Mouse (Mus musculus) adipocyte (in vitro differentiated cells): Measurements from ENCODE around the gene Camta1.

Source experiments
- DNase-seq: peaks from one replicate; pipeline ENCODE4 v3.0.0-alpha.2; 2016; ENCODE audit warnings: low spot score

The Camta1 gene

GRCm38 (mm10) chr4:151256622-151257021 lies 605.1 kb downstream of the Camta1 start:
- no peak for DNase-seq

- DNase-seq: no peak
Measured at GRCm38 (mm10) chr4:151250824-151251223, 610.9 kb downstream of the Camta1 start.

GRCm38 (mm10) chr4:151245068-151245797 lies 616.4 kb downstream of the Camta1 start:
- DNase-seq: peak; percentile 12

- no peak for DNase-seq
Measured at GRCm38 (mm10) chr4:151243445-151243844, 618.2 kb downstream of the Camta1 start.

- DNase-seq: no peak
Measured at GRCm38 (mm10) chr4:151242751-151243150, 618.9 kb downstream of the Camta1 start.

GRCm38 (mm10) chr4:151240465-151240864 lies 621.2 kb downstream of the Camta1 start:
- no peak for DNase-seq

GRCm38 (mm10) chr4:151238970-151239684 lies 622.5 kb downstream of the Camta1 start:
- DNase-seq: no peak

- DNase-seq: no peak
Measured at GRCm38 (mm10) chr4:151237501-151237900, 624.2 kb downstream of the Camta1 start.

- no peak for DNase-seq
Measured at GRCm38 (mm10) chr4:151234981-151235380, 626.7 kb downstream of the Camta1 start.

GRCm38 (mm10) chr4:151232028-151232427 lies 629.6 kb downstream of the Camta1 start:
- no peak for DNase-seq

GRCm38 (mm10) chr4:151229073-151229472 lies 632.6 kb downstream of the Camta1 start:
- DNase-seq: no peak

- no peak for DNase-seq
Measured at GRCm38 (mm10) chr4:151226496-151226895, 635.2 kb downstream of the Camta1 start.

- DNase-seq: no peak
Measured at GRCm38 (mm10) chr4:151224017-151224416, 637.7 kb downstream of the Camta1 start.

- DNase-seq: no peak
Measured at GRCm38 (mm10) chr4:151223263-151223996, 638.2 kb downstream of the Camta1 start.

GRCm38 (mm10) chr4:151222635-151223034 lies 639.0 kb downstream of the Camta1 start:
- no peak for DNase-seq

- DNase-seq: no peak
Measured at GRCm38 (mm10) chr4:151216553-151217292, 645.0 kb downstream of the Camta1 start.

- DNase-seq: no peak
Measured at GRCm38 (mm10) chr4:151215866-151216265, 645.8 kb downstream of the Camta1 start.

- peak; percentile 2 for DNase-seq
Measured at GRCm38 (mm10) chr4:151215179-151215578, 646.5 kb downstream of the Camta1 start.

GRCm38 (mm10) chr4:151213475-151213874 lies 648.2 kb downstream of the Camta1 start:
- no peak for DNase-seq

- no peak for DNase-seq
Measured at GRCm38 (mm10) chr4:151211992-151212391, 649.7 kb downstream of the Camta1 start.

- DNase-seq: no peak
Measured at GRCm38 (mm10) chr4:151207566-151207965, 654.1 kb downstream of the Camta1 start.

- DNase-seq: no peak
Measured at GRCm38 (mm10) chr4:151202891-151203290, 658.8 kb downstream of the Camta1 start.
